Mouse (Mus musculus) NIH3T3 (cell line): ENCODE measurements around the gene Nrm.

ENCODE experiments used
- DNase-seq: peaks from one replicate; pipeline ENCODE4 v3.0.0-alpha.2; 2012; ENCODE audit warnings: low read depth

Gene Nrm

GRCm38 (mm10) chr17:35866911-35867890, 6.1 kb downstream of the Nrm start:
- peak; percentile 80 for DNase-seq

GRCm38 (mm10) chr17:35868165-35868820, 7.2 kb downstream of the Nrm start:
- DNase-seq = peak; percentile 69

GRCm38 (mm10) chr17:35868961-35869345, 7.8 kb downstream of the Nrm start:
- DNase-seq = no peak

- DNase-seq = peak; percentile 85
Measured at GRCm38 (mm10) chr17:35869346-35870067, 8.4 kb downstream of the Nrm start.

- peak; percentile 90 for DNase-seq
Measured at GRCm38 (mm10) chr17:35870151-35870883, 9.2 kb downstream of the Nrm start.

GRCm38 (mm10) chr17:35870884-35871696, 10.0 kb downstream of the Nrm start:
- peak; percentile 67 for DNase-seq

- DNase-seq = peak; percentile 95
Measured at GRCm38 (mm10) chr17:35873774-35874519, 12.8 kb downstream of the Nrm start.

GRCm38 (mm10) chr17:35874721-35875120, 13.6 kb downstream of the Nrm start:
- peak; percentile 70 for DNase-seq

GRCm38 (mm10) chr17:35879245-35880057, 18.3 kb downstream of the Nrm start, which contains the start of gene Dhx16:
Gene Dhx16 (plus strand): TSS chr17:35879819.
- DNase-seq = peak; percentile 99

- DNase-seq = no peak
Measured at GRCm38 (mm10) chr17:35882924-35883323, 21.8 kb downstream of the Nrm start.

- no peak for DNase-seq
Measured at GRCm38 (mm10) chr17:35883777-35884176, 22.7 kb downstream of the Nrm start.

GRCm38 (mm10) chr17:35887725-35888124, 26.6 kb downstream of the Nrm start:
- DNase-seq = no peak

GRCm38 (mm10) chr17:35896781-35897643, 35.9 kb downstream of the Nrm start, which contains the start of gene 2310061I04Rik:
Gene 2310061I04Rik (minus strand): TSS chr17:35897431.
- DNase-seq = peak; percentile 98

- DNase-seq = no peak
Measured at GRCm38 (mm10) chr17:35897644-35898573, 36.8 kb downstream of the Nrm start.

GRCm38 (mm10) chr17:35900636-35901035, 39.5 kb downstream of the Nrm start:
- no peak for DNase-seq

- peak; percentile 75 for DNase-seq
Measured at GRCm38 (mm10) chr17:35903343-35903991, 42.3 kb downstream of the Nrm start.
